In the genomic region with DNA sequence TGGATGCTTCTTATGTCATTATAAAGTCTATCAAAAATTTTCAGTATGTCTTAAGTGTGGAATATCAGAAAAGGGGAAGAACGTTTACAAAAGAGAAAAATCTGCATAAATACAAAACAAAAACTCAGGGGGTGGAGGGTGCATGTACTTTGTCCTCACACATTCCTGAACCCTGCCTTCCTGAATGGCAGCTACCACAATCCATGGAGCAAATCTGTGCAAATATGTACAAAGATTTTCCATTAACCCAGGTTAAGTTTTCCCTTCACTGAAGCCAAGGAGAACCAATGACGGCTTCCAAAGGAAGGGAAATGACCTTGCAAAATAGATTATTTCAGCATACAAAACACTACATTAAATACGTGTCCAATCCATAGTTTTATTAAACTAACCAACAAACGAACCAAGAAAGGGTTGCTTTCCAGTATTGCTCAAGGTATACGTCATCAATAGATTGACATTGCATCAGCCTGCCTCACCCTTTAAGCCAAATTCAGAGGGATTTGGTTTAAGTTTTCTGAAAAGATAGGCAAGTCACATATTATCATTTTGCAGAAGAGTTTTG, we compare ENCODE assay signal across 23 mouse cellular contexts.
DNase-seq lines count a peak whose midpoint lies in the region; ATAC-seq and TF ChIP-seq lines count a peak whose summit lies in the region.
"Had no signal": no experiment of that assay in that cellular context is flagged by ENCODE, and none has a peak within 500 bp of the region (broad histone marks: within the 10 kb centered on the region; RNA-seq: fewer than 3 reads in every experiment).

No protein-coding gene starts in this region.

- no peak; the same call in 1 of the 2 replicates for ATAC-seq in intestine, embryonic 14.5 days (replicated peaks; ENCODE audit: low FRiP score, low TSS enrichment, low read depth)
- no peak for ATAC-seq in intestine, postnatal 0 days
- peak; percentile 60 for ATAC-seq in liver, embryonic 14.5 days (ENCODE audit: insufficient read depth)
- no peak for ATAC-seq in hindbrain, embryonic 16.5 days
- ATAC-seq in midbrain, embryonic 13.5 days: no peak
- ATAC-seq: activated CD4-positive, CD25-positive, alpha-beta regulatory T cell, adult 4 months; inflammation-experienced regulatory T-cells, adult 6 months had no signal

- TF ChIP-seq POLR2A in liver, adult 2 months (IDR thresholded peaks at IDR 0.05; ENCODE audit: extremely low read depth, insufficient read depth, low read length): no peak

- H3K9me3 ChIP-seq in intestine, embryonic 14.5 days (ENCODE audit: control insufficient read depth, low read length): no peaks in the 10 kb centered on the region
- H3K9me3 ChIP-seq in intestine, postnatal 0 days (ENCODE audit: control insufficient read depth): no peaks in the 10 kb centered on the region
- no peaks in the 10 kb centered on the region for H3K9me3 ChIP-seq in liver, embryonic 14.5 days (ENCODE audit: control insufficient read depth, low read length)
- no peaks in the 10 kb centered on the region for H3K9me3 ChIP-seq in hindbrain, embryonic 16.5 days (ENCODE audit: control insufficient read depth, low read length)
- no peaks in the 10 kb centered on the region for H3K9me3 ChIP-seq in midbrain, embryonic 13.5 days
- H3K9me3 ChIP-seq: embryonic facial prominence, embryonic 12.5 days; forebrain, embryonic 12.5 days; hindbrain, embryonic 13.5 days had no signal

- DNase-seq in intestine, embryonic 14.5 days (ENCODE audit: low spot score): no peak
- DNase-seq in liver, adult 2 months (ENCODE audit: extremely low read depth, low read depth, low spot score): peak; percentile 97
- DNase-seq in liver: no peak
- peak in 1 of 3 experiments; percentile 9 for DNase-seq in liver, embryonic 14.5 days (ENCODE audit: low read depth in 3 of 3, low spot score in 3 of 3)
- DNase-seq in yolk sac, embryonic 10.5 days (ENCODE audit: low spot score): peak; percentile 43
- DNase-seq: adrenal gland, postnatal 10 days; cerebellum, adult 18-20 months; cerebellum, postnatal 25 days; gastrocnemius, adult 2 months; layer of hippocampus, adult 9-11 months; left cerebral cortex, postnatal 4 days; lung, adult 18-20 months; lung, postnatal 10 days had no signal

- no peak overlapping the region for H3K4me3 ChIP-seq in intestine, embryonic 14.5 days (ENCODE audit: low read depth, low read length)
- H3K4me3 ChIP-seq in intestine, postnatal 0 days (ENCODE audit: low read depth, low read length): no peak overlapping the region
- no peak overlapping the region; the same call in 1 of the 2 replicates for H3K4me3 ChIP-seq in liver, adult 2 months (ENCODE audit: insufficient read depth, low read depth, low read length)
- no peak overlapping the region for H3K4me3 ChIP-seq in liver, embryonic 14.5 days (ENCODE audit: insufficient read depth in 1 of 2, low read depth in 2 of 2, low read length in 2 of 2)
- H3K4me3 ChIP-seq in hindbrain, embryonic 16.5 days (ENCODE audit: low read length): no peak overlapping the region
- H3K4me3 ChIP-seq in midbrain, embryonic 13.5 days (replicated peaks): no peak overlapping the region
- H3K4me3 ChIP-seq: embryonic facial prominence, embryonic 12.5 days; erythroblast, embryonic 14.5 days; forebrain, embryonic 12.5 days; gastrocnemius, adult 2 months; hindbrain, embryonic 13.5 days; midbrain, embryonic 10.5 days had no signal

- WGBS in intestine, embryonic 14.5 days: 69% methylated on average over 5 of the region's 5 CpGs
- WGBS in intestine, postnatal 0 days: 42% methylated on average over 5 of the region's 5 CpGs
- WGBS in liver, adult 2 months: 15% methylated on average over 5 of the region's 5 CpGs
- 54% methylated on average over 5 of the region's 5 CpGs for WGBS in liver, embryonic 14.5 days (ENCODE audit: insufficient replicate concordance)
- 84% methylated on average over 5 of the region's 5 CpGs for WGBS in hindbrain, embryonic 16.5 days
- 87% methylated on average over 5 of the region's 5 CpGs for WGBS in midbrain, embryonic 13.5 days

- H3K27me3 ChIP-seq in intestine, embryonic 14.5 days (replicated peaks; ENCODE audit: control insufficient read depth, insufficient read depth, low read length): no peaks in the 10 kb centered on the region
- no peaks in the 10 kb centered on the region for H3K27me3 ChIP-seq in intestine, postnatal 0 days (replicated peaks; ENCODE audit: control insufficient read depth, insufficient read depth, low read length)
- no peaks in the 10 kb centered on the region for H3K27me3 ChIP-seq in liver, adult 2 months (ENCODE audit: control insufficient read depth, insufficient read depth, low read length)
- H3K27me3 ChIP-seq in liver, embryonic 14.5 days (ENCODE audit: control insufficient read depth, insufficient read depth, low read length): no peaks in the 10 kb centered on the region
- no peaks in the 10 kb centered on the region for H3K27me3 ChIP-seq in hindbrain, embryonic 16.5 days (replicated peaks; ENCODE audit: control insufficient read depth, insufficient read depth, low read length)
- no peaks in the 10 kb centered on the region for H3K27me3 ChIP-seq in midbrain, embryonic 13.5 days
- H3K27me3 ChIP-seq: embryonic facial prominence, embryonic 12.5 days; forebrain, embryonic 12.5 days; hindbrain, embryonic 13.5 days had no signal

- no peak for TF ChIP-seq EP300 in liver, embryonic 14.5 days (IDR thresholded peaks at IDR 0.05; ENCODE audit: low read depth)

- no peaks in the 10 kb centered on the region for H3K4me1 ChIP-seq in intestine, embryonic 14.5 days (replicated peaks; ENCODE audit: control insufficient read depth, insufficient read depth, low read length)
- no peaks in the 10 kb centered on the region for H3K4me1 ChIP-seq in intestine, postnatal 0 days (replicated peaks; ENCODE audit: control insufficient read depth, insufficient read depth, low read length)
- peaks cover 8% of the 10 kb centered on the region; the same call in 1 of the 2 replicates for H3K4me1 ChIP-seq in liver, adult 2 months (ENCODE audit: control insufficient read depth, insufficient read depth, low read length)
- H3K4me1 ChIP-seq in liver, embryonic 14.5 days (replicated peaks; ENCODE audit: control insufficient read depth in 2 of 2, insufficient read depth in 2 of 2, low read length in 1 of 2): no peaks in the 10 kb centered on the region
- no peaks in the 10 kb centered on the region for H3K4me1 ChIP-seq in hindbrain, embryonic 16.5 days (ENCODE audit: control insufficient read depth, insufficient read depth, low read depth, low read length)
- no peaks in the 10 kb centered on the region for H3K4me1 ChIP-seq in midbrain, embryonic 13.5 days (replicated peaks)
- H3K4me1 ChIP-seq: embryonic facial prominence, embryonic 12.5 days; forebrain, embryonic 12.5 days; hindbrain, embryonic 13.5 days; midbrain, embryonic 10.5 days had no signal

- no peaks in the 10 kb centered on the region for H3K36me3 ChIP-seq in intestine, embryonic 14.5 days (ENCODE audit: control insufficient read depth, insufficient read depth, low read length)
- no peaks in the 10 kb centered on the region for H3K36me3 ChIP-seq in intestine, postnatal 0 days (ENCODE audit: control insufficient read depth, insufficient read depth)
- no peaks in the 10 kb centered on the region for H3K36me3 ChIP-seq in liver, adult 2 months (ENCODE audit: control insufficient read depth, insufficient read depth, low read length)
- no peaks in the 10 kb centered on the region for H3K36me3 ChIP-seq in liver, embryonic 14.5 days (replicated peaks; ENCODE audit: control insufficient read depth, insufficient read depth, low read depth)
- no peaks in the 10 kb centered on the region for H3K36me3 ChIP-seq in hindbrain, embryonic 16.5 days (ENCODE audit: control insufficient read depth, insufficient read depth, low read length)
- no peaks in the 10 kb centered on the region for H3K36me3 ChIP-seq in midbrain, embryonic 13.5 days
- H3K36me3 ChIP-seq: embryonic facial prominence, embryonic 12.5 days; forebrain, embryonic 12.5 days; hindbrain, embryonic 13.5 days; midbrain, embryonic 10.5 days had no signal

- H3K27ac ChIP-seq in intestine, embryonic 14.5 days (ENCODE audit: low read depth): peak overlapping the region; percentile 33; the same call in 1 of the 2 replicates
- no peak overlapping the region for H3K27ac ChIP-seq in intestine, postnatal 0 days (ENCODE audit: low read depth, low read length)
- peak overlapping the region; percentile 85 for H3K27ac ChIP-seq in liver, adult 2 months (replicated peaks; ENCODE audit: insufficient read depth, low read depth, low read length)
- H3K27ac ChIP-seq in liver, embryonic 14.5 days: no peak overlapping the region
- no peak overlapping the region for H3K27ac ChIP-seq in hindbrain, embryonic 16.5 days (ENCODE audit: low read depth, low read length)
- no peak overlapping the region for H3K27ac ChIP-seq in midbrain, embryonic 13.5 days
- H3K27ac ChIP-seq: embryonic facial prominence, embryonic 12.5 days; forebrain, embryonic 12.5 days; gastrocnemius, adult 2 months; hindbrain, embryonic 13.5 days; midbrain, embryonic 10.5 days had no signal

- no peak overlapping the region for H3K4me2 ChIP-seq in intestine, embryonic 14.5 days (ENCODE audit: low read length)
- no peak overlapping the region for H3K4me2 ChIP-seq in intestine, postnatal 0 days (replicated peaks; ENCODE audit: low read depth)
- H3K4me2 ChIP-seq in liver, embryonic 14.5 days (ENCODE audit: low read depth): no peak overlapping the region
- H3K4me2 ChIP-seq in hindbrain, embryonic 16.5 days (ENCODE audit: low read length): no peak overlapping the region
- no peak overlapping the region for H3K4me2 ChIP-seq in midbrain, embryonic 13.5 days (replicated peaks)
- H3K4me2 ChIP-seq: embryonic facial prominence, embryonic 12.5 days; forebrain, embryonic 12.5 days; hindbrain, embryonic 13.5 days had no signal

- H3K9ac ChIP-seq in intestine, embryonic 14.5 days (ENCODE audit: low read length): no peak overlapping the region
- H3K9ac ChIP-seq in intestine, postnatal 0 days (ENCODE audit: low read depth, low read length): no peak overlapping the region
- H3K9ac ChIP-seq in liver, adult 2 months (ENCODE audit: low read depth, low read length): no peak overlapping the region
- no peak overlapping the region for H3K9ac ChIP-seq in liver, embryonic 14.5 days (replicated peaks)
- no peak overlapping the region for H3K9ac ChIP-seq in hindbrain, embryonic 16.5 days (ENCODE audit: low read depth, low read length)
- no peak overlapping the region for H3K9ac ChIP-seq in midbrain, embryonic 13.5 days (replicated peaks)
- H3K9ac ChIP-seq: embryonic facial prominence, embryonic 12.5 days; forebrain, embryonic 12.5 days; hindbrain, embryonic 13.5 days had no signal

- no peaks in the 10 kb centered on the region for H3K79me2 ChIP-seq in liver, adult 2 months (ENCODE audit: control insufficient read depth, insufficient read depth, low read length)

- no peak for TF ChIP-seq CTCF in intestine, postnatal 0 days (IDR thresholded peaks at IDR 0.05; ENCODE audit: low read depth)
- no peak for TF ChIP-seq CTCF in liver, adult 2 months (IDR thresholded peaks at IDR 0.05; ENCODE audit: low read depth, low read length)
- TF ChIP-seq CTCF in liver, embryonic 14.5 days (IDR thresholded peaks at IDR 0.05; ENCODE audit: low read depth): no peak

Comparison
In these comparisons a context has a peak if more than half of its experiments do, and no peak if none do; other contexts are left out.
1. DNase-seq: peak in liver, adult 2 months (single experiment) and yolk sac, embryonic 10.5 days (single experiment); none in intestine, embryonic 14.5 days (single experiment) and liver (single experiment).
2. H3K27ac ChIP-seq: peak in intestine, embryonic 14.5 days (single experiment) and liver, adult 2 months (single experiment); none in intestine, postnatal 0 days (single experiment), liver, embryonic 14.5 days (single experiment), hindbrain, embryonic 16.5 days (single experiment) and midbrain, embryonic 13.5 days (single experiment).